Mouse (Mus musculus): ENCODE measurements around the gene Gm8764.
"Not testable (repeated sequence)": the region's sequence is repeated elsewhere in the genome, so short reads cannot be mapped to it uniquely, and the experiment has no call there.

Gm8764 gene

DNA sequence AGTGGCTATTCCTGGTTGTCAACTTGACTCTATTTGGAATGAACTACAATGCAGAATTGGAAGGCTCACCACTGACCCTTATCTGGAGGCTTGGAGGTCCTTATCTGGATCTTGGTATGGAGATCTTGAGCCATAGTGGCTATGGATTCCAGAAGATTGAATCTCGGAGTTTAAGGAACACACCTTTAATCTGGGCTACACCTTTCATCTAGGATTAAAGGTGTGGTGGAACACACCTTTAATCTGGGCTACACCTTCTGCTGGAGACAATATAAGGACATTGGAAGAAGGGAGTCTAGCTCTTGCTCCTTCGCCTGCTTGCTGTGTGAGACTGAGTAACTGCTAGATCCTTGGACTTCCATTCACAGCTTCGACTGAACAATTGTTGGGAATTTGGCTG, at the start of gene Gm8764:
Gm8764 (plus strand) TSS at position 301 of the 400 bp plus-strand sequence.
- not testable (repeated sequence) for DNase-seq (ENCODE audit: low read depth)

DNA sequence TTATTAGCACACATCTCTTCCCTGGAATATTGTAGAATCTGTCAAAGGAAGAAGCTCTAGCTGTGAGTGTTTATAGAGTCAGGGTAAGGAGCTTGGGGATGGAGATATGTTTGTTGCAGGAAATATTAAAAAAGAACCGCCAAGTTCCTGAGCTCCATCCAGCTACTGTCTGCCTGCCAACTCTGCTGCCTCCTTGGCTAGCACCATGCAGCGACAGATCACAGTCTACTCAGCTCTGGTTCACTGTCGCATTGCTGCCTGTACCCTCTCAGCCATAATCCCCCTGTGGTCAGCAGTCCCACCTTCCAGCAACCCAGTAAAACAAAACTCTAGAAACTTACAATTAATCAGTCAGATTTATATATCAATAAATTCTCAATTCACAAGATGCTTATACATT, 49.8 kb upstream of the Gm8764 start:
- no peak for DNase-seq (ENCODE audit: low read depth)

DNA sequence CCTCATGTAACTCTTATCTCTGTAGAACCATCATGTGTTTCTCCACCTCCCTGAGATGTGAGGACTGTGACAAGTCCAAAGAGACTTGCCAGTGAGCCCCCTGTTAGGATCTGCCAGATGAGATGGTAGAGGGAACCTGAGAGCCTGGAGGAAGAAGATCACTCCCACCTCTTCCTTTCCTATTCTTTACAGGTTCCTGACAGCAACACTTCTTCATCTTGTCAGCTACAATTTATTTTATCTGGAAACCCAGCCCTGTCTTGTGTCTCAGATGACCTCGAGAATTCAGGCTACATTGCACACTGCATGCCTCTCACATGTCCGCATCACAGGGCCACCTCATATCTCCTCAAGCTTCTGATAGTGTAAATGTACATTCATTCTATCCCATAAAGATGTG, 41.5 kb upstream of the Gm8764 start:
- DNase-seq (ENCODE audit: low read depth): no peak

DNA sequence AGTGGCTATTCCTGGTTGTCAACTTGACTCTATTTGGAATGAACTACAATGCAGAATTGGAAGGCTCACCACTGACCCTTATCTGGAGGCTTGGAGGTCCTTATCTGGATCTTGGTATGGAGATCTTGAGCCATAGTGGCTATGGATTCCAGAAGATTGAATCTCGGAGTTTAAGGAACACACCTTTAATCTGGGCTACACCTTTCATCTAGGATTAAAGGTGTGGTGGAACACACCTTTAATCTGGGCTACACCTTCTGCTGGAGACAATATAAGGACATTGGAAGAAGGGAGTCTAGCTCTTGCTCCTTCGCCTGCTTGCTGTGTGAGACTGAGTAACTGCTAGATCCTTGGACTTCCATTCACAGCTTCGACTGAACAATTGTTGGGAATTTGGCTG, 17.1 kb upstream of the Gm8764 start, which contains the start of gene Gm21293:
Gm21293 (plus strand) TSS at position 301 of the 400 bp plus-strand sequence.
- not testable (repeated sequence) for DNase-seq (ENCODE audit: low read depth)

DNA sequence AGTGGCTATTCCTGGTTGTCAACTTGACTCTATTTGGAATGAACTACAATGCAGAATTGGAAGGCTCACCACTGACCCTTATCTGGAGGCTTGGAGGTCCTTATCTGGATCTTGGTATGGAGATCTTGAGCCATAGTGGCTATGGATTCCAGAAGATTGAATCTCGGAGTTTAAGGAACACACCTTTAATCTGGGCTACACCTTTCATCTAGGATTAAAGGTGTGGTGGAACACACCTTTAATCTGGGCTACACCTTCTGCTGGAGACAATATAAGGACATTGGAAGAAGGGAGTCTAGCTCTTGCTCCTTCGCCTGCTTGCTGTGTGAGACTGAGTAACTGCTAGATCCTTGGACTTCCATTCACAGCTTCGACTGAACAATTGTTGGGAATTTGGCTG, 8.6 kb upstream of the Gm8764 start, which contains the start of gene Gm6763:
Gm6763 (plus strand) TSS at position 301 of the 400 bp plus-strand sequence.
- not testable (repeated sequence) for DNase-seq (ENCODE audit: low read depth)

DNA sequence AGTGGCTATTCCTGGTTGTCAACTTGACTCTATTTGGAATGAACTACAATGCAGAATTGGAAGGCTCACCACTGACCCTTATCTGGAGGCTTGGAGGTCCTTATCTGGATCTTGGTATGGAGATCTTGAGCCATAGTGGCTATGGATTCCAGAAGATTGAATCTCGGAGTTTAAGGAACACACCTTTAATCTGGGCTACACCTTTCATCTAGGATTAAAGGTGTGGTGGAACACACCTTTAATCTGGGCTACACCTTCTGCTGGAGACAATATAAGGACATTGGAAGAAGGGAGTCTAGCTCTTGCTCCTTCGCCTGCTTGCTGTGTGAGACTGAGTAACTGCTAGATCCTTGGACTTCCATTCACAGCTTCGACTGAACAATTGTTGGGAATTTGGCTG, 8.4 kb downstream of the Gm8764 start, which contains the start of gene Gm21304:
Gm21304 (plus strand) TSS at position 301 of the 400 bp plus-strand sequence.
- DNase-seq (ENCODE audit: low read depth): not testable (repeated sequence)

DNA sequence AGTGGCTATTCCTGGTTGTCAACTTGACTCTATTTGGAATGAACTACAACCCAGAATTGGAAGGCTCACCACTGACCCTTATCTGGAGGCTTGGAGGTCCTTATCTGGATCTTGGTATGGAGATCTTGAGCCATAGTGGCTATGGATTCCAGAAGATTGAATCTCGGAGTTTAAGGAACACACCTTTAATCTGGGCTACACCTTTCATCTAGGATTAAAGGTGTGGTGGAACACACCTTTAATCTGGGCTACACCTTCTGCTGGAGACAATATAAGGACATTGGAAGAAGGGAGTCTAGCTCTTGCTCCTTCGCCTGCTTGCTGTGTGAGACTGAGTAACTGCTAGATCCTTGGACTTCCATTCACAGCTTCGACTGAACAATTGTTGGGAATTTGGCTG, 16.9 kb downstream of the Gm8764 start, which contains the start of gene Gm21312:
Gm21312 (plus strand) TSS at position 301 of the 400 bp plus-strand sequence.
- not testable (repeated sequence) for DNase-seq (ENCODE audit: low read depth)

DNA sequence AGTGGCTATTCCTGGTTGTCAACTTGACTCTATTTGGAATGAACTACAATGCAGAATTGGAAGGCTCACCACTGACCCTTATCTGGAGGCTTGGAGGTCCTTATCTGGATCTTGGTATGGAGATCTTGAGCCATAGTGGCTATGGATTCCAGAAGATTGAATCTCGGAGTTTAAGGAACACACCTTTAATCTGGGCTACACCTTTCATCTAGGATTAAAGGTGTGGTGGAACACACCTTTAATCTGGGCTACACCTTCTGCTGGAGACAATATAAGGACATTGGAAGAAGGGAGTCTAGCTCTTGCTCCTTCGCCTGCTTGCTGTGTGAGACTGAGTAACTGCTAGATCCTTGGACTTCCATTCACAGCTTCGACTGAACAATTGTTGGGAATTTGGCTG, 25.4 kb downstream of the Gm8764 start, which contains the start of gene Gm20765:
Gm20765 (plus strand) TSS at position 301 of the 400 bp plus-strand sequence.
- not testable (repeated sequence) for DNase-seq (ENCODE audit: low read depth)

DNA sequence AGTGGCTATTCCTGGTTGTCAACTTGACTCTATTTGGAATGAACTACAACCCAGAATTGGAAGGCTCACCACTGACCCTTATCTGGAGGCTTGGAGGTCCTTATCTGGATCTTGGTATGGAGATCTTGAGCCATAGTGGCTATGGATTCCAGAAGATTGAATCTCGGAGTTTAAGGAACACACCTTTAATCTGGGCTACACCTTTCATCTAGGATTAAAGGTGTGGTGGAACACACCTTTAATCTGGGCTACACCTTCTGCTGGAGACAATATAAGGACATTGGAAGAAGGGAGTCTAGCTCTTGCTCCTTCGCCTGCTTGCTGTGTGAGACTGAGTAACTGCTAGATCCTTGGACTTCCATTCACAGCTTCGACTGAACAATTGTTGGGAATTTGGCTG, 33.9 kb downstream of the Gm8764 start, which contains the start of gene Gm4340:
Gm4340 (plus strand) TSS at position 301 of the 400 bp plus-strand sequence.
- not testable (repeated sequence) for DNase-seq (ENCODE audit: low read depth)

DNA sequence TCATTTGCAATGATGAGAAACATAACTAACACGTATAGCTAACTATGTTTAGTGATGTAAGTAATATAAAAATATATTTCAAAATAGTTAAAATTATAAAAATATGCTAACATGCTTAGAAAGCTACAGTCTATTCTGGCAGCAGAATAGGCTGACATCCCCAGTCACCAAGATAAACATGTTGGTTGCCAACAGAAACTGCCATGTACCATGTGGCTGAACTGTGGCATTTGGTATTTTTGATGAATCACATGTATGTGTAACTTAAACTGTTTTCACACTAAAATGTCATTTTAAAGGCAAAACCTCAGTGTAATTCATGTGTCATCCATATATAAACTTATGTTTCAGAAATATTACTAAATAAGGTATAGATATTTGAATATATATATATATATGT, 49.8 kb downstream of the Gm8764 start:
- DNase-seq (ENCODE audit: low read depth): no peak

DNA sequence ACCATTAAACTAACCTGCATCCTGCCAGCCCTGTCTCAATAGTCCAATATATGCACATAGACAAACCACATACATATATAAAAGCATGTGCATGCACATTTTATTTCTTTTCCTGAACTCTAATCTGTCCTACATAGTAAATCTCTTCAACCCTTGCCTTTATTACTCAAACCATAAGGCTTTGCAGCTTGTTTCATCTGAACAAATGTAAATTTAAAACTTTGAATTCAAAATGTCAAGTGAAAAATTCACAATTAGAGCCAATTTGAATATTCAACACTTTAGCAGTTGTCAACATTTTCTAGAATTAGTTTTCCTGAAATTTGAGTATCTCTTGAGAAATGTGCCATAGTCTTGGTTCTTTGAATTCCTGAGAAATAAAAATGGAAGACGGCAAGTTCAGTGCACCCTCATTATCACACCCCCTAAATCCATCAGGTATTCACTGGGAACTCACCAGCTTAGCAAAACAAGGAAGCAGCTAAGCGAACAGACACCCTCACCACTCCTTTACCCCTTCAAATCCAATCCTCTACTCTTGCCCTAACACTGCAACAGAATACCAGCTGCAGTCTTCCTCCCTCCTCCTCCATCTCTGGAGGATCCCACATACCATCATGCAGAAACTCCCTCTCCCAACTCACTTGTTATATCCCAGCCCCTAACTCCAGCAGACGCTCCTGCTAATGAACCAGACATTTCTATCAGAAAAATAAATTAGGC, 50.6 kb downstream of the Gm8764 start:
- no peak for DNase-seq (ENCODE audit: low read depth)

Data from naive thymus-derived CD4-positive, alpha-beta T cell, adult 2 months (primary cell).